Mouse (Mus musculus) heart, postnatal 4 days (tissue): ENCODE results near the gene Ubl3. TPM values are rescaled to one million over a fixed set of nuclear protein-coding genes. Genes with fewer than 3 reads are reported as not detected.

ENCODE experiments used
- DNase-seq: peaks from one replicate; pipeline ENCODE4 v3.0.0; 2021
- total RNA-seq, 2 experiments: library from RNA; stranded (reverse); gene quantifications; 2 replicates each; pipeline ENCODE4 v1.2.3; 2021

Ubl3 gene
- total RNA-seq, 2 experiments from 2014 or later, result 71.4 to 82.6 TPM

GRCm38 (mm10) chr5:148562235-148562634, 9.6 kb upstream of the Ubl3 start:
- no peak for DNase-seq

GRCm38 (mm10) chr5:148559261-148559958, 6.8 kb upstream of the Ubl3 start:
- no peak for DNase-seq

- DNase-seq, result no peak
Measured at GRCm38 (mm10) chr5:148558472-148558871, 5.9 kb upstream of the Ubl3 start.

- no peak for DNase-seq
Measured at GRCm38 (mm10) chr5:148556509-148556908, 3.9 kb upstream of the Ubl3 start.

- DNase-seq, result no peak
Measured at GRCm38 (mm10) chr5:148555156-148555555, 2.6 kb upstream of the Ubl3 start.

GRCm38 (mm10) chr5:148554701-148555100, 2.1 kb upstream of the Ubl3 start:
- no peak for DNase-seq

GRCm38 (mm10) chr5:148554242-148554641, 1.7 kb upstream of the Ubl3 start:
- no peak for DNase-seq

- no peak for DNase-seq
Measured at GRCm38 (mm10) chr5:148553723-148554122, 1.1 kb upstream of the Ubl3 start.

GRCm38 (mm10) chr5:148551764-148552136, 839 bp downstream of the Ubl3 start:
- DNase-seq, result peak; percentile 36

GRCm38 (mm10) chr5:148550821-148551763, 1.5 kb downstream of the Ubl3 start:
- DNase-seq, result peak; percentile 56

- no peak for DNase-seq
Measured at GRCm38 (mm10) chr5:148550393-148550792, 2.2 kb downstream of the Ubl3 start.

- no peak for DNase-seq
Measured at GRCm38 (mm10) chr5:148549307-148549706, 3.3 kb downstream of the Ubl3 start.

GRCm38 (mm10) chr5:148548568-148548967, 4.0 kb downstream of the Ubl3 start:
- no peak for DNase-seq

- DNase-seq, result no peak
Measured at GRCm38 (mm10) chr5:148547870-148548456, 4.6 kb downstream of the Ubl3 start.

- DNase-seq, result no peak
Measured at GRCm38 (mm10) chr5:148546970-148547369, 5.6 kb downstream of the Ubl3 start.

GRCm38 (mm10) chr5:148544733-148545132, 7.9 kb downstream of the Ubl3 start:
- DNase-seq, result no peak

GRCm38 (mm10) chr5:148542196-148542595, 10.4 kb downstream of the Ubl3 start:
- DNase-seq, result no peak

- DNase-seq, result no peak
Measured at GRCm38 (mm10) chr5:148535669-148536430, 16.7 kb downstream of the Ubl3 start.

- peak; percentile 76 for DNase-seq
Measured at GRCm38 (mm10) chr5:148534644-148535043, 17.9 kb downstream of the Ubl3 start.

- DNase-seq, result no peak
Measured at GRCm38 (mm10) chr5:148533924-148534323, 18.7 kb downstream of the Ubl3 start.

GRCm38 (mm10) chr5:148532201-148532600, 20.4 kb downstream of the Ubl3 start:
- no peak for DNase-seq

- DNase-seq, result no peak
Measured at GRCm38 (mm10) chr5:148527632-148528031, 25.0 kb downstream of the Ubl3 start.
